Mouse (Mus musculus) left cerebral cortex, adult 8-10 months (tissue): ENCODE data around the gene Elf2. TPM values are rescaled to one million over a fixed set of nuclear protein-coding genes. Genes with fewer than 3 reads are reported as not detected.
"Not testable (repeated sequence)": the region's sequence is repeated elsewhere in the genome, so short reads cannot be mapped to it uniquely, and the experiment has no call there.

Source experiments
- DNase-seq, 2 experiments: peaks; one replicate each; pipeline ENCODE4 v3.0.0; 2022; ENCODE audit warnings: low spot score in 2 of 2
- total RNA-seq, 4 experiments: library from RNA; stranded (reverse); gene quantifications; 2 replicates each; pipeline ENCODE4 v1.2.4; 2022

The Elf2 gene
- total RNA-seq, 4 experiments from 2014 or later = 57.8 to 67.7 (median 60.8) TPM

- DNase-seq = no peak
Measured at GRCm38 (mm10) chr3:51359558-51360307, 19.3 kb upstream of the Elf2 start.

GRCm38 (mm10) chr3:51358660-51359557 is 18.4 kb upstream of the Elf2 start:
- peak; percentile 19 to 55 for DNase-seq

GRCm38 (mm10) chr3:51358181-51358580 is 17.7 kb upstream of the Elf2 start:
- peak; percentile 23 to 77 for DNase-seq

- DNase-seq = no peak
Measured at GRCm38 (mm10) chr3:51357624-51358023, 17.2 kb upstream of the Elf2 start.

- DNase-seq = no peak
Measured at GRCm38 (mm10) chr3:51357078-51357477, 16.6 kb upstream of the Elf2 start.

- DNase-seq = not testable (repeated sequence)
Measured at GRCm38 (mm10) chr3:51354956-51355355, 14.5 kb upstream of the Elf2 start.

- DNase-seq = no peak
Measured at GRCm38 (mm10) chr3:51354034-51354427, 13.6 kb upstream of the Elf2 start.

GRCm38 (mm10) chr3:51353325-51354033 is 13.0 kb upstream of the Elf2 start:
- no peak for DNase-seq

GRCm38 (mm10) chr3:51350806-51351205 is 10.3 kb upstream of the Elf2 start:
- DNase-seq = no peak

- no peak for DNase-seq
Measured at GRCm38 (mm10) chr3:51348646-51349238, 8.3 kb upstream of the Elf2 start.

GRCm38 (mm10) chr3:51345017-51345416 is 4.6 kb upstream of the Elf2 start:
- DNase-seq = not testable (repeated sequence)

GRCm38 (mm10) chr3:51344182-51344581 is 3.7 kb upstream of the Elf2 start:
- DNase-seq = not testable (repeated sequence)

GRCm38 (mm10) chr3:51343260-51343659 is 2.8 kb upstream of the Elf2 start:
- DNase-seq = no peak

GRCm38 (mm10) chr3:51342152-51342551 is 1.7 kb upstream of the Elf2 start:
- DNase-seq = no peak

GRCm38 (mm10) chr3:51341268-51342081 is 1.0 kb upstream of the Elf2 start:
- DNase-seq = peak; percentile 65 to 75

GRCm38 (mm10) chr3:51339734-51340551 is 520 bp downstream of the Elf2 start:
- peak; percentile 20 to 32 for DNase-seq

- DNase-seq = no peak
Measured at GRCm38 (mm10) chr3:51339378-51339733, 1.1 kb downstream of the Elf2 start.

GRCm38 (mm10) chr3:51335378-51335777 is 5.1 kb downstream of the Elf2 start:
- DNase-seq = no peak

- no peak for DNase-seq
Measured at GRCm38 (mm10) chr3:51333950-51334349, 6.5 kb downstream of the Elf2 start.
